In the genomic region with DNA sequence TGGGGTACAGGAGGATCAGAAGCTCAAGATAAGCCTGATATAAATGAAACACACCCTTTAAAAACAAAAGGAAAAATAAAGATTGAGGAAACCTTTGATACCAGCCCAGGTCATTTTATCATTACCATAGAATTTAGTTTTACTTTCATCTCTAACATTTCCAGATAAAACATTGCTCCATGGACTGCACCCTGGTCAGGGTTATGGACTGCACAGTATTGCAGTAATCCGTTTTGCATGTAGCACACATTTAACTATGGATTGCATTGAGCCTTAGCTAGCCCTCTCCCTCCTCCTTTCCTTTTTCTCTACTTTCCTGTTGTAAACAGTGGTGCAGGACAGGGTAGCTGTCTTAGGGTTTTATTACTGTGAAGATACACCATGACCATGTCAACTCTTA, we compare ENCODE assay signal across 35 mouse cellular contexts. TPM values are rescaled to one million over a fixed set of nuclear protein-coding genes. Genes with fewer than 3 reads are reported as not detected.
"Had no signal": no experiment of that assay in that cellular context is flagged by ENCODE, and none has a peak within 500 bp of the region (broad histone marks: within the 10 kb centered on the region; RNA-seq: fewer than 3 reads in every experiment).

No protein-coding gene starts in this region.

- DNase-seq: forebrain, postnatal 0 days; gastrocnemius, postnatal 14 days; gastrocnemius, postnatal 36 days; heart, adult 11 months; heart, adult 2 months; heart, postnatal 10 days; heart, postnatal 4 days; kidney, adult 11 months; kidney, adult 8-10 months; kidney, postnatal 10 days; kidney, postnatal 25 days; kidney, postnatal 4 days; left cerebral cortex, postnatal 4 days; liver, embryonic 13.5 days had no signal

- H3K36me3 ChIP-seq: heart, embryonic 12.5 days; hindbrain, embryonic 10.5 days; hindbrain, embryonic 12.5 days; limb, embryonic 13.5 days; limb, embryonic 15.5 days; liver, embryonic 13.5 days; liver, embryonic 15.5 days had no signal

- H3K27ac ChIP-seq: heart, adult 2 months; hindbrain, embryonic 10.5 days; hindbrain, embryonic 12.5 days; hindbrain, embryonic 14.5 days; layer of hippocampus, adult 2 months; limb, embryonic 13.5 days; limb, embryonic 15.5 days; liver, embryonic 13.5 days; liver, embryonic 15.5 days had no signal

- H3K4me1 ChIP-seq: hindbrain, embryonic 10.5 days; hindbrain, embryonic 12.5 days; limb, embryonic 13.5 days; limb, embryonic 15.5 days; liver, embryonic 15.5 days had no signal

- H3K9me3 ChIP-seq: heart, embryonic 12.5 days; hindbrain, embryonic 10.5 days; hindbrain, embryonic 12.5 days; limb, embryonic 15.5 days; liver, embryonic 13.5 days; liver, embryonic 15.5 days had no signal

- H3K27me3 ChIP-seq: heart, embryonic 12.5 days; hindbrain, embryonic 12.5 days; limb, embryonic 13.5 days; limb, embryonic 15.5 days; liver, embryonic 13.5 days; liver, embryonic 15.5 days had no signal

- ATAC-seq: forebrain, postnatal 0 days; hindbrain, embryonic 16.5 days; inflammation-experienced regulatory T-cells, adult 6 months had no signal

- H3K4me3 ChIP-seq: heart, adult 2 months; heart, embryonic 12.5 days; hindbrain, embryonic 10.5 days; hindbrain, embryonic 12.5 days; layer of hippocampus, adult 2 months; limb, embryonic 13.5 days; limb, embryonic 15.5 days; liver, embryonic 13.5 days; liver, embryonic 15.5 days had no signal

- H3K4me2 ChIP-seq: heart, embryonic 12.5 days; hindbrain, embryonic 12.5 days; hindbrain, embryonic 14.5 days; limb, embryonic 13.5 days; limb, embryonic 15.5 days; liver, embryonic 13.5 days; liver, embryonic 15.5 days had no signal

- H3K9ac ChIP-seq: forebrain, postnatal 0 days; heart, embryonic 12.5 days; hindbrain, embryonic 12.5 days; hindbrain, embryonic 14.5 days; limb, embryonic 13.5 days; limb, embryonic 15.5 days; liver, embryonic 13.5 days; liver, embryonic 15.5 days had no signal

RNA-seq across cellular contexts. Expression of a gene that starts 17.4 kb away (rescaled TPM):
- total RNA-seq: forebrain, postnatal 0 days; gastrocnemius, adult 18-20 months; gastrocnemius, adult 8-10 months; gastrocnemius, postnatal 14 days; gastrocnemius, postnatal 36 days; heart, adult 2 months; heart, postnatal 10 days; heart, postnatal 25 days; heart, postnatal 4 days; layer of hippocampus, adult 2 months; layer of hippocampus, postnatal 10 days; layer of hippocampus, postnatal 25 days; left cerebral cortex, postnatal 25 days; left cerebral cortex, postnatal 4 days had no signal
- polyA plus RNA-seq: heart, embryonic 12.5 days; heart, embryonic 14.5 days; heart, embryonic 16.5 days; hindbrain, embryonic 10.5 days; hindbrain, embryonic 12.5 days; hindbrain, embryonic 14.5 days; inflammation-experienced regulatory T-cells, adult 6 months; kidney, embryonic 14.5 days; kidney, embryonic 16.5 days; limb, embryonic 11.5 days; limb, embryonic 13.5 days; liver, embryonic 13.5 days; liver, embryonic 15.5 days had no signal
